Mouse (Mus musculus): ENCODE results near the gene Msto1. TPM values are rescaled to one million over a fixed set of nuclear protein-coding genes. Genes with fewer than 3 reads are reported as not detected.

Msto1 gene
- polyA plus RNA-seq, 1 experiment, result 40.7 TPM

DNA sequence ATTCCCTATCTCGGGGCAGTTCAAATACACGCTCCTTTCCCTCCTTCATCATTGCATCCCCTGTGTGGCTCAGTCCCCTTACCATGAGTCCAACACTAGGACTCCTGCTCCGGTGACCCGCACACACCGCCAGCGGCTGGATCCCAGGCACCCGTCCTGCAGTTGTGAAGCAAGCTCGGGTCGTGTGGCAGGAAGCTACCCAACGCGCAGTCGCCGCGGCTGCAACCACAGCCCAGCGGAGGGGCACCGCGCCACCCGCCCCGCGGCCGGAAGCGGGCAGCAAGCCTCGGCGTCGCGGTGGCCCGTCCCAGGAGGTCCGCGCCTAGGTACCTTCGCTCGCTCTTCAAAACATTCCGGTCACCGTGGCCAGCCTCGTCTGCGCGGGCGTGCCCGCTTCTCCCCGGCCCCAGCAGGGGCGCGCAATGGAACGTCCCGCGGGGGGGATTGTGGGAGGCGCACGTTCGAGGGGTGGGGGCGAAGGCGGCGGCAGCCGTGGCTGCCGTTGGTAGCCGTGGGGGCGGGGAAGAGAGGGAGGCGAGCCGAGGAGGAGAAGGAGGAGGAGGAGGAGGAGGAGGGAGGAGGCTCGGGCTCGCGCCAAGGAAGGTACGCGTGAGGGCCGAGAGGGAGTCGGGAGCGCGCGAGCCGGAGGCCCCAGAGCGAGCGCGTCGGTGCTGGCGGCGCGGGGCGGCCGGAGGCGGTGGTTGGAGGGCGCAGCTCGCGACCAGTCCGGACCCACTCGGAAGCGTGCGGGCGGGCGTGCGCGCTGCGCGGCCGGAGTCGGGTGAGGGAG, 36.2 kb upstream of the Msto1 start:
- Histone ChIP-seq H3K27ac (ENCODE audit: control insufficient read depth, insufficient read depth, low read length) (peak overlapping the region; percentile 65), H3K27me3 (ENCODE audit: control insufficient read depth, insufficient read depth, low read length) (no peaks in the 10 kb centered on the region), H3K4me3 (ENCODE audit: control insufficient read depth, insufficient read depth, low read length) (peak overlapping the region; percentile 94), H3K36me3 (ENCODE audit: control insufficient read depth, insufficient read depth, low read length) (no peaks in the 10 kb centered on the region), H3K4me1 (replicated peaks; ENCODE audit: control insufficient read depth, insufficient read depth, low read length) (peaks cover 3% of the 10 kb centered on the region; the same call in 1 of the 2 replicates)
- 2% methylated on average over 69 of the region's 92 CpGs for WGBS
- TF ChIP-seq POLR2A (IDR thresholded peaks at IDR 0.05; ENCODE audit: control insufficient read depth, extremely low read depth, insufficient read depth, low read length, poor library complexity) (peak; percentile 81; the same call in 1 of the 2 replicates), CTCF (IDR thresholded peaks at IDR 0.05; ENCODE audit: borderline replicate concordance, control insufficient read depth, extremely low read depth, insufficient read depth, low read length, poor library complexity) (peak; percentile 46; the same call in 1 of the 2 replicates)
- DNase-seq, result peak; percentile 92

DNA sequence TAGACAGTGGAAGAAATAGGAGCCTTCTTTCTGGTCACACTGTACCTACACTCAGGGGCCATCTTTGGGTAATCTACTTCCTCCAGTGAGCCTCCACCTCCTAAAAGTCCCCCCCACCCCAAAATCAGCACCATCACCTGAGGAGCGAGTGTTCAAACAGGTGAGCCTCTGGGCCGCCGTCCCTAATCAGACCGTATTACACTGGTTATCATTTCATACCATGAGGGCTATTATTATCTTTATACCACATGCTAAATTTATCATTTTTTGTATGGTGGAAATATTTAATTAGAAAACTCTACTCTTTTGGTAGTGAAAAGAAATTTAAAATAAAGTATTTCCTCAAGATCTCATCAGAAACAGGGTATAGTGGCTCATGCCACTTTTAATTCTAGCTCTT, 30.3 kb upstream of the Msto1 start:
- whole genome bisulfite sequencing, result 94% methylated on average over 4 of the region's 4 CpGs
- H3K36me3 ChIP-seq (ENCODE audit: control insufficient read depth, insufficient read depth, low read length), result peaks cover 27% of the 10 kb centered on the region
- H3K27me3 ChIP-seq (ENCODE audit: control insufficient read depth, insufficient read depth, low read length), result no peaks in the 10 kb centered on the region
- H3K4me1 ChIP-seq (replicated peaks; ENCODE audit: control insufficient read depth, insufficient read depth, low read length), result no peaks in the 10 kb centered on the region
- TF ChIP-seq CTCF (IDR thresholded peaks at IDR 0.05; ENCODE audit: borderline replicate concordance, control insufficient read depth, extremely low read depth, insufficient read depth, low read length, poor library complexity), result no peak
- no peak for TF ChIP-seq POLR2A (IDR thresholded peaks at IDR 0.05; ENCODE audit: control insufficient read depth, extremely low read depth, insufficient read depth, low read length, poor library complexity)
- H3K27ac ChIP-seq (ENCODE audit: control insufficient read depth, insufficient read depth, low read length), result no peak overlapping the region
- no peak overlapping the region for H3K4me3 ChIP-seq (ENCODE audit: control insufficient read depth, insufficient read depth, low read length)
- DNase-seq, result no peak

DNA sequence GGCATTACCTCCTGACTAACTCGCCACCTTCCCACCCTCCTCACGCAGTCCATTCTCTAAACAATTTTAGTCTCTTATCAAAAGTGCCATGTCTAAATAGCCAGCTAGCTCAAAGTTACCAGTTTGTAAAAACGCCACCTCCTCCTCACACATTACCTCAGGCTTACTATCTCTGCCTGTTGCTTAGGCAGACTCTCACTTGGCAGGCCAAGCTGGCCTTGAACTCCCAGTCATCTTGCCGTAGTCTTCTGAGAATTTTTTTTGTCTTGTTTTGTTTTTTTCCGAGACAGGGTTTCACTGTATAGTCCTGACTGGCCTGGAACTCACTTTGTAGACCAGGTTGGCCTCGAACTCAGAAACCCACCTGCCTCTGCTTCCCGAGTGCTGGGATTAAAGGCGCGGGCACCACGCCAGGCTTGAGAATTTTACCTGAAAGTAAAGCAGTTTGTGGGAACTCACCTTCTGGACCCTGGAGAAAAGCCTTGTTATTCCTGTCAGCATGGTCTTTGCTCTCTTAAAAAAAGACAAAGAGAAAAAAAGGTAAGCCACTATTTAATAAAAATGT, 28.6 kb upstream of the Msto1 start:
- no peak for TF ChIP-seq CTCF (IDR thresholded peaks at IDR 0.05; ENCODE audit: borderline replicate concordance, control insufficient read depth, extremely low read depth, insufficient read depth, low read length, poor library complexity)
- TF ChIP-seq POLR2A (IDR thresholded peaks at IDR 0.05; ENCODE audit: control insufficient read depth, extremely low read depth, insufficient read depth, low read length, poor library complexity), result no peak
- no peaks in the 10 kb centered on the region for H3K27me3 ChIP-seq (ENCODE audit: control insufficient read depth, insufficient read depth, low read length)
- H3K4me1 ChIP-seq (replicated peaks; ENCODE audit: control insufficient read depth, insufficient read depth, low read length), result no peaks in the 10 kb centered on the region
- peaks cover 35% of the 10 kb centered on the region for H3K36me3 ChIP-seq (ENCODE audit: control insufficient read depth, insufficient read depth, low read length)
- no peak for DNase-seq
- H3K4me3 ChIP-seq (ENCODE audit: control insufficient read depth, insufficient read depth, low read length), result no peak overlapping the region
- H3K27ac ChIP-seq (ENCODE audit: control insufficient read depth, insufficient read depth, low read length), result no peak overlapping the region
- 97% methylated on average over 10 of the region's 10 CpGs for WGBS

DNA sequence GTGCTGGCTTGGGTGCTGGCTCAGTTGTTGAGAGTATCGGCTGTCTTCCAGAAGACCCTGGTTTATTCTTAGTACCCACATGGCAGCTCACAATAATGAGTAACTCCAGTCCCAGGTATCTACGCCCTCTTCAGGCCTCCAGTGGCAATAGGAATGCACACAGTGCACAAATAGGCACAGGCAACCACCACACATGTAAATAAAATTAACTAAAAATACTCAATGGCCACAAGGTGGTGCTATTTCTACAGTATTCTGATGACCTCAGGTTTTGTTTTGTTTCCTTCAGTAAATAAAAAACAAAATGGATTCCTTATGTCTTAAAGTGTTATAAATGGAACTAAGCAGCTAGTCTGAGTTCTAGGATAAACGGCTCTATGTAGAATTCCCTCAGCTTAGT, 25.9 kb upstream of the Msto1 start:
- Histone ChIP-seq H3K36me3 (ENCODE audit: control insufficient read depth, insufficient read depth, low read length) (peaks cover 42% of the 10 kb centered on the region), H3K27me3 (ENCODE audit: control insufficient read depth, insufficient read depth, low read length) (no peaks in the 10 kb centered on the region), H3K27ac (ENCODE audit: control insufficient read depth, insufficient read depth, low read length) (no peak overlapping the region), H3K4me3 (ENCODE audit: control insufficient read depth, insufficient read depth, low read length) (no peak overlapping the region), H3K4me1 (replicated peaks; ENCODE audit: control insufficient read depth, insufficient read depth, low read length) (no peaks in the 10 kb centered on the region)
- TF ChIP-seq POLR2A (IDR thresholded peaks at IDR 0.05; ENCODE audit: control insufficient read depth, extremely low read depth, insufficient read depth, low read length, poor library complexity) (no peak), CTCF (IDR thresholded peaks at IDR 0.05; ENCODE audit: borderline replicate concordance, control insufficient read depth, extremely low read depth, insufficient read depth, low read length, poor library complexity) (no peak)
- no peak for DNase-seq
- WGBS, result 70% methylated on average over 3 of the region's 3 CpGs

DNA sequence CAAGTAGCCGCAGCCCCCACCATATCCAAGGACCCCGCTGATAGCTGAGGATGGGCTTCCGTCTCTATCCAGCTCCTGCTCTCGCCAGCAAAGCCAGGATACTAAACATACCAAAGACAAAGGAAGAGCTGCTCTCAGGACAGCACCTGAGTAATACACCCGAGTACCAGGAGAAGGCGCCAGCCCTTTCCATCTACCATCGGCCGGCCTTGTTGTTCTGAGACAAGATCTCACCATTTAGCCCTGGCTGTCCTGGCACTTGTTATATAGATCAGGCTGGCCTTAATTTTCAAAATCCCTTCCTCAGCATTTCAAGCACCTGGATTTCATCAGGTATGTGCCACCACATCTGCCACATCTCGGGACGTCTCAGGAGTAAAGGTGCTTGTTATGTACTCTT, 25.3 kb upstream of the Msto1 start:
- Histone ChIP-seq H3K27me3 (ENCODE audit: control insufficient read depth, insufficient read depth, low read length) (no peaks in the 10 kb centered on the region), H3K36me3 (ENCODE audit: control insufficient read depth, insufficient read depth, low read length) (peaks cover 49% of the 10 kb centered on the region), H3K4me1 (replicated peaks; ENCODE audit: control insufficient read depth, insufficient read depth, low read length) (no peaks in the 10 kb centered on the region), H3K27ac (ENCODE audit: control insufficient read depth, insufficient read depth, low read length) (no peak overlapping the region), H3K4me3 (ENCODE audit: control insufficient read depth, insufficient read depth, low read length) (no peak overlapping the region)
- TF ChIP-seq POLR2A (IDR thresholded peaks at IDR 0.05; ENCODE audit: control insufficient read depth, extremely low read depth, insufficient read depth, low read length, poor library complexity) (no peak), CTCF (IDR thresholded peaks at IDR 0.05; ENCODE audit: borderline replicate concordance, control insufficient read depth, extremely low read depth, insufficient read depth, low read length, poor library complexity) (no peak)
- DNase-seq, result no peak
- WGBS, result 97% methylated on average over 10 of the region's 10 CpGs

- H3K4me1 ChIP-seq (replicated peaks; ENCODE audit: control insufficient read depth, insufficient read depth, low read length), result peaks cover 5% of the 10 kb centered on the region
- TF ChIP-seq CTCF (IDR thresholded peaks at IDR 0.05; ENCODE audit: borderline replicate concordance, control insufficient read depth, extremely low read depth, insufficient read depth, low read length, poor library complexity), result no peak
- TF ChIP-seq POLR2A (IDR thresholded peaks at IDR 0.05; ENCODE audit: control insufficient read depth, extremely low read depth, insufficient read depth, low read length, poor library complexity), result no peak
- WGBS, result 28% methylated on average over 3 of the region's 3 CpGs
- H3K27me3 ChIP-seq (ENCODE audit: control insufficient read depth, insufficient read depth, low read length), result no peaks in the 10 kb centered on the region
- H3K4me3 ChIP-seq (ENCODE audit: control insufficient read depth, insufficient read depth, low read length), result no peak overlapping the region
- H3K36me3 ChIP-seq (ENCODE audit: control insufficient read depth, insufficient read depth, low read length), result peaks cover 59% of the 10 kb centered on the region
- no peak overlapping the region for H3K27ac ChIP-seq (ENCODE audit: control insufficient read depth, insufficient read depth, low read length)
- no peak for DNase-seq
Measured at GRCm38 (mm10) chr3:88929501-88929900, 15.7 kb upstream of the Msto1 start.

Data from thymus, adult 2 months (tissue).